Mouse (Mus musculus) mature B cell (primary cell): ENCODE results near the gene Leprot.

Source experiments
- in situ Hi-C: fragments of 300-500 bp; cut with MboI; formaldehyde crosslinking; loops from 2 replicates; pipeline ENCODE4 v1.14.3; 2019

The Leprot gene

GRCm38 (mm10) chr4:101647196-101647905, at the start of gene Leprot:
Gene Leprot, plus strand, starts transcription at chr4:101647718.
- in situ Hi-C loops: loop anchor here (25.0 kb wide), 1 partner anchor 285 kb away; no protein-coding TSS in a partner anchor

- in situ Hi-C loops: no loop called here
Measured at GRCm38 (mm10) chr4:101601758-101602157, 45.8 kb upstream of the Leprot start.

GRCm38 (mm10) chr4:101603635-101604034, 43.9 kb upstream of the Leprot start:
- in situ Hi-C loops: no loop called here

DNA sequence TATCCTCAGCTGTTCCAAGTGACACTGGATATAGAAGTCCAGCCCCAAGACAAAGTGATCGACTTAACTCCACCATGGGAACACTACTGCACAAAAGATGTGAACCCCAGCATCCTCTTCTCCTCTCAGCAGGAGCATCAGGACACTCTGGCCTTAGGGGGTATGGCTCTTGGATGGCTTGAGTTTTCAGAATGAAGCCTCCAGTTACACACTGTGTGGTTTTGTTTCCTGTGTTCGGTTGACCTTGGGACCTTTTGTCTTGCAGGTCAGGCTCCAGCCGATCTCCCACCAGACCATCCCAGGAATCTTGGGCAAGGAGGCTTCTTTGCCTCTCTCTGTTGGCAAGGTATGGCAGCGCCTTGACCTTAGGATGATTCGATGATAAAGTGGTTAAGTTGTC, 31.0 kb upstream of the Leprot start:
- in situ Hi-C loops: no loop called here

DNA sequence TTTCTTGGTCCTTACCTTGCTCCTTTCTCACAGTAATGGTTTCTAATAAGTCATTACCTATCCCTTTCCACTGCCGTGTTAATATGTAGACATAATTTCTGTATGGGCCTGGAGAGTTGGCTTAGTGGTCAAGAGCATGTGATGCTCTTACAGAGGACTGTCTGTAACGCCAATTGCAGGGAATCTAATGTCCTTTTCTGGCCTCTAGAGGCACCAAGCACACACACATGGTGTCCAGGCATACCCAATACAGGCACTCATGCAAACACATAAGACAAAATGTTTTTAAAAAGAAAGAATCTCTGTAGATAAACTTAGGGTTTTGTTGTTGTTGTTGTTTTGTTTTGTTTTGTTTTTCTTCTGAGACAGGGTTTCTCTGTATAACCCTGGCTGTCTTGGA, 29.8 kb upstream of the Leprot start:
- in situ Hi-C loops: no loop called here

DNA sequence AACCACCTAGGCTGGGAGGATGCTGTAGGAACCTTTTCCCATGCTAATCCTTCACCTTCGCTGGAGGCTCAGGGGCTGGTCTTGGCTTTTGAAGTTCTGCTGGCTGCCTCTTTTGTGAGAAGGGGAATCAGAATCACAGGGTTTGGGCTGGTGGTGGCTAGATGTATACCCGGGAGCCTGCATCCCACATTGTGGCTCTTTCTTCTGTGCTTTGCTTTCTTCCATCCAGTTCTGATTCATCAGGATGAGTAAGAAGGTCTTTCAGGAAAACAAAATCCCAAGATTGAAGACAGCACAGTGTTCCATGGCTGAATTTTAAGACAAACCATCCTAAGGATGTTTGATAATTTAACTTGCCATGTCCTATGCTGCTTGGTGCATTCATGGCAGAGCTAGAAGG, 27.3 kb upstream of the Leprot start:
- in situ Hi-C loops: no loop called here

DNA sequence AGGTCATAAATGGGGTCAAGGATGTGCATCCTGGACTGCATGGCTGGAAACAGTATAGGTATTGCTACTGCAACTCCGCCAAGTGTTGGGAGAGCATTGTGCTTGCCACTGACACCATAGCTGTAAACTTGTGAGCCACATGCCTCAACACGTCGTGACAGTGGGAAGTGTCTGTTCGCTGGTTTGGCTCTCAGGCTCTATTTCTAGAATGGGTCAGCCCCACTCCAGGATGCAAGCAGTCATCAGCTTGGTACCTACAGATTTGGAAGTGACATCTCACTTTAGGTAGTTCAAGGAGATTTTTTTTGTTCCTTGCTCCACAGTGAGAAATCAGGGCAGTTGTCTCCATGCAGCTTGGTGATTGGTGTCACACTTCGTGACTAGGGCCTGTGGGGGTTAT, 26.3 kb upstream of the Leprot start:
- in situ Hi-C loops: no loop called here

- in situ Hi-C loops: loop anchor here (25.0 kb wide), 1 partner anchor 263 kb away; no protein-coding TSS in a partner anchor
Measured at GRCm38 (mm10) chr4:101625278-101625677, 22.2 kb upstream of the Leprot start.

- in situ Hi-C loops: loop anchor here (25.0 kb wide), 1 partner anchor 273 kb away; no protein-coding TSS in a partner anchor
Measured at GRCm38 (mm10) chr4:101635596-101635995, 11.9 kb upstream of the Leprot start.

DNA sequence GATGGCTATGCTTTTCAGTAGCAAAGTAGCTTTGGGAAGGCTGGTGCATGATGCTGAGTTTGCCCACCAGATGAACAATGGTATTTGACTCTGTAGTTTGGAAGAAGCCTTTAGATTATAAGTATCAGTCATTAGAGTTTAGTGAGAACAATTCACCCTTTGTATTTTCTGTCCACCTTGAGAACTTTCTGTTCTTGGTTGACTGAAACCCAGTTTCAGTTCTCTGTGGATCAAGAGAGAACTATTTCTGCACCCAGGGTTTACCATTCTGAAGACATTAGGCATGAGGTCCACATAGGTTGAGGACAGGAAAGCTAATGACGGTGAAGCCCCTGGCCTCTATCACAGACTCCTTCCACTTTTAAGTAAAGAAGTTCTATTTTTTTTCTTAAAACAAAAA, 10.0 kb upstream of the Leprot start:
- in situ Hi-C loops: loop anchor here (25.0 kb wide), 1 partner anchor 275 kb away; no protein-coding TSS in a partner anchor

GRCm38 (mm10) chr4:101640631-101641030, 6.9 kb upstream of the Leprot start:
- in situ Hi-C loops: loop anchor here (25.0 kb wide), 1 partner anchor 278 kb away; no protein-coding TSS in a partner anchor

DNA sequence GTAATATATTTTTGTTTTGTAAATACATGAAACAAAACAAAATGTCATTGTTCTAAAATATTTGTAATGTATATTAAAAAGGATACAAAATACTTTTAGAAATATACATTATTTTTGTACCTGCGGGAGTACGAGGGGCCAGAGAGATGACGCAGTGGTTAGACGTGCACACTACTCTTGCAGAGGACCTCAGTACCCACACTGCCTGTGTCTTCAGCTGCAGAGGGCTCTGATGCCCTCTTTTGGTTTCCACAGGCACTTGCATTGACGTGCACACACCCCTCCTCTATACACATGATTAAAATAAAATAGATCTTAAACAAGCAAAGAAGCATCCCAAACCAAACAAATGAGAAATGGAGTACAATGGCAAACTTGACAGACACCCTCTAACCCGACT, 4.8 kb upstream of the Leprot start:
- in situ Hi-C loops: loop anchor here (25.0 kb wide), 1 partner anchor 280 kb away; no protein-coding TSS in a partner anchor

DNA sequence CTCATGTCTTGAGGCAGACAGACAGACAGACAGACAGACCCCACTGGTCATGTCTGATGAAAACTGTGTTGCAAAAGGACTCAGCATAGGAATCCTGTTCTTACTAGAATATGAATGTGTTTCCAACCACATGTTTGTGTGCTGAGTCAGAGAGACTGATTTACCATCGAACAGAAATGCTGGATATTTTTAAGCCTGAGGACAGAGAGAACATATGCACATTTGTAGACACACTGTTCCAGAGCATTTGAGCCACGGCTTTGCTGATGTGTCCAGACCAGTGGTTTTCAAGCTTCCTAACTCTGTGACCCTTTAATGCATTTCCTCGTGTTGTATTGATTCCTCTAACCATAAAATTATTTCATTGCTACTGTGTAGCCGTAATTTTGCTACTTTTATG, 4.3 kb upstream of the Leprot start:
- in situ Hi-C loops: loop anchor here (25.0 kb wide), 1 partner anchor 281 kb away; no protein-coding TSS in a partner anchor

DNA sequence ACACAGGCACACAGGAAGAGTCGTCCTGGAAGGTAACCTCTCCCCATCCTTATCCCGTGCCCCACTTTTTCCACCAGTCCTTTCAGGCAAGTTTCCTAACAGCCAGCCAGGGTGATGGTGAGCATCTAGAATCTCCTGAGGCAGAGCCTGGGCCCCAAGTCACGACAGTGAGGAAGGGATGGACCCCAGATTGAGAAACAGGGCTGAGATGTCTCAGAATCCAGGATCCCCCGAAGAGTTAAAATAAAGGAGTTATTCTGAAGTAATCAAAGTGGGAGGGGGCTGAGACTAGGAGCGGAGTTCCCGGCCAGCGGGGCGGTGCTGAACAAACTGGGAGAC, 692 bp upstream of the Leprot start:
- in situ Hi-C loops: loop anchor here (25.0 kb wide), 1 partner anchor 285 kb away; no protein-coding TSS in a partner anchor

DNA sequence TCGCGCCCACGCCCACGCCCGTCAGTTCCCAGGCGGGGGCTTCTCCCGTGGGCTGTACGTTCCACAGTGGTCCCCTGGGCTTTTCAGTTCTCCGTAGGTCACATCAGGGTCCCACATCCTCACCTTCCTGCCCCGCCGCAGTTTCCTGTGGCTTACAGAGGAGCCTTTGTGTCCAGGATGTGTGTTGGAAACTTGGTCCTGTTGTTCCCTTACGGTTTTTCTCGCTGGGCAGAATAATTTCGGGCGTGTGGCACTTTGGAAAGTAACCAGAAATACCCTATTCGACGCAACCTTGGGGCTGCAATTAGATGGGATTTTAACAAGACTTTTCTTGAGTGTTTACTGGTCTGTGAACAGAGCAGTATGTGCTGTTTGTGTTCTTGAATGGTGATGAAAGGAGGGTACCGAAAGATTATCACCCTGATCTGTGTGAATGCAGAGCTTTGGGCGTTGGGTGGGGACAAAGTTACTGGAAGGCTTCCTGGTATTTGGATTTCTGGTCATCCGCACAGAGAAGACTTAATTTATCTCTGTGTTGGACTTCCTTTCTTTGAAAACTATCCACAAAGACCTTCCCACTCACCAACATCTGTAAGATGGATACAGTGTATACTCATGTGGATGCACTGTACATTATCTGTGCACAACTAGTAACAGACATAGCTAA, 591 bp downstream of the Leprot start:
- in situ Hi-C loops: loop anchor here (25.0 kb wide), 1 partner anchor 286 kb away; no protein-coding TSS in a partner anchor

GRCm38 (mm10) chr4:101648745-101649144, 1.2 kb downstream of the Leprot start:
- in situ Hi-C loops: loop anchor here (25.0 kb wide), 1 partner anchor 286 kb away; no protein-coding TSS in a partner anchor

GRCm38 (mm10) chr4:101650961-101651360, 3.4 kb downstream of the Leprot start:
- in situ Hi-C loops: no loop called here

- in situ Hi-C loops: no loop called here
Measured at GRCm38 (mm10) chr4:101654256-101654655, 6.7 kb downstream of the Leprot start.

GRCm38 (mm10) chr4:101654788-101655414, 7.4 kb downstream of the Leprot start:
- in situ Hi-C loops: no loop called here

GRCm38 (mm10) chr4:101655415-101655790, 7.9 kb downstream of the Leprot start:
- in situ Hi-C loops: no loop called here

GRCm38 (mm10) chr4:101656056-101656455, 8.5 kb downstream of the Leprot start:
- in situ Hi-C loops: no loop called here

DNA sequence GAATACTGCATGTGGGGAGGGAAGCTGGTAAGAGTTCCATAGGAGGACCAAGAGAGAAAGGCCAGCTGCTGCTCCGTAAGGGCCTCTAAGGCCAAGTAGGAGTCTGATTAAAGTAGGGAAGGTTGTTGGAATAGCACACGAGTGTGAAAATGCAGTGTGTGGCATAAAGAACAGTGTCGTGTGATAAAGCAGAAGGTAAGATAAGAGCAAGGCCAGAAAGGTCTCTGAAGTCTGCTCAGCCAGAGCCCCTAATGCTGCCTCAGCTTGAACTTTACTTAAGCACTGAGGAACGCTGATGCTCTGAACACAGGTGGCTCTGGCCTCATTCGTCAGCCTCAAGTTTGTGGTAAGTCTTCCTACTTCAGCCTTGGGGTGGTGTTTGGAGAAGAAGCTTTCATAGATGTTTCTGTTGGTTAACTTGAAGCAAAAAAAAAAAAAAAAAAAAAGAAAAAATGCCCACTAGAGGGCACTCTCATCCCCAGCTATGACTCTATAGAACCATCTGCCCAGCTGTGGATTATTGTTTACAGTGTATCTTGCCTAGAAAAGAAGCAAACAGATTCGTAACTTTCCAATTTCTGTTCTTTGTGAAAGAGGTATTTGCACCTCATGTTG, 9.5 kb downstream of the Leprot start:
- in situ Hi-C loops: no loop called here
